Mouse (Mus musculus) embryonic fibroblast, embryonic 13.5 days (primary cell): ENCODE measurements around the gene Dynlt1f. TPM values are rescaled to one million over a fixed set of nuclear protein-coding genes. Genes with fewer than 3 reads are reported as not detected.
"Not testable (repeated sequence)": the region's sequence is repeated elsewhere in the genome, so short reads cannot be mapped to it uniquely, and the experiment has no call there.

Experiments
- H3K27ac ChIP-seq: 2 replicates; pipeline ENCODE4 v1.5.1; 2012; ENCODE audit warnings: low read length, control low read depth, inconsistent platforms; ENCODE audit not compliant: insufficient read depth
- H3K4me1 ChIP-seq: 2 replicates; pipeline ENCODE4 v1.6.1; 2011; ENCODE audit warnings: low read length; ENCODE audit not compliant: control insufficient read depth, insufficient read depth
- H3K4me3 ChIP-seq: 2 replicates; pipeline ENCODE4 v1.5.1; 2011; ENCODE audit warnings: mild to moderate bottlenecking, control low read depth, low read length; ENCODE audit not compliant: insufficient read depth
- polyA plus RNA-seq: library from polyadenylated mRNA; stranded (reverse); fragments of >200 nt; gene quantifications from 2 replicates; pipeline ENCODE4 v1.2.4, GENCODE M21; 2011; ENCODE audit warnings: low read depth; ENCODE audit not compliant: missing spikeins, insufficient read length

Gene Dynlt1f
- polyA plus RNA-seq, 1 experiment: 71.5 TPM

DNA sequence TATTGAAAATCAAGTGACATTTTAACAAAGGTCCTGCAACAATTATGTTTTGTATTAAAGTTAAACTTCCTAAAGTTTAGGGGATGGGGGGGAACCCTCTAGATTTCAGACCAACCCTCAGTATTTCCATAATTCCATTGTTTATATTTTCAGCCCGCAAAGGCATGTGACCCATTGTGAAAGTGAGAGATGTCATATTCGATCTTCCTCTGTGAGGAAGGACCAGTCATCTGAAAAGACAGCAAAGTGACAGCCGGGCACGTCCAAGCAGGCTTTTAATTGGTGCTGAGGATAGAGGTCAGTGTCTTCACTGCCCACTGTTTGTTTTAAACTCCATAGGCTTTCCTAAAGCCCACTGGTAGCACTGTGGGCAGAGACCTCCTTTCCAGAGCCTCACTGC is 26.0 kb upstream of the Dynlt1f start:
- not testable (repeated sequence) for H3K27ac ChIP-seq, H3K4me1 ChIP-seq

DNA sequence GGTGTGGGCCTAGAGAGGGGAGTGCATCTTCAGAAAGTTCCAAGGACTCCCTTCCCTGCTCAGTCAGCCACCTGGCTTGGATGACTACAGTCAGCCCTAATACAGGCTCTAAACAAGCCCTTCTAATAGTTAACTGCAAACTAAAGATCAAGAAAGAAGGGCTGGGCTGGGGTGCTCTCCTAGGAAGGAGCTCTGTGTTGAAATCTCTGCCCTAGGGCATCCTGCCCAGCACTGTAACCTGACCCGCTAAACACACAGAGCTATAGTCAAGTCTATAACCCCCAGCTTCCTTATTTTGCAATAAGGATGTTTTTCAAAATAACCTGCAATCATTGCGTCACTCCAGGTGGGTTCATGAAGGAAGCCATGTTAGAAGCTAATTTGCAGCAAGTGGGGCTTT is 22.4 kb upstream of the Dynlt1f start:
- H3K27ac ChIP-seq, H3K4me3 ChIP-seq, H3K4me1 ChIP-seq: not testable (repeated sequence)

More for the DNA sequence above, 26.0 kb upstream of the Dynlt1f start:
- H3K4me3 ChIP-seq: not testable (repeated sequence)

GRCm38 (mm10) chr17:6674297-6674696 is 18.6 kb upstream of the Dynlt1f start:
- H3K27ac ChIP-seq, H3K4me1 ChIP-seq, H3K4me3 ChIP-seq: not testable (repeated sequence)

DNA sequence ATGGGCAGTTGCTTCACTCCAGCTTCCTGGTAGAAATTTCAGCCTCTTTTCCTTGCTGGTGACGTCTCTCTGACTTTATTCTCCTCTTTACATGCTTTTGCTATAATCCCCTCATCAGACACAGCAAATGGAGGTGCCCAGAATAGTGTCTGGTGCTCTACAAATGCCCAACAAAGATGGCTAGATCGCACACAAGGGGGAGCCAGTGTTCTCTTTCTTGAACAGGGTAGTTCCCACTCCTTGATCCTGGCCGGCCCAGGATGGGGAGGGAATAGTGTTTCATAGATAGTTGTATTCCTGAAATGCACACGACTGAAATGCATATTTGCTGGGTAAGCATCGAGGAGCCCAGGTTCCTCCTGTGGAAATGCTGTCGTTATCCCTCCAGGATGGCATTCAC is 12.8 kb upstream of the Dynlt1f start:
- not testable (repeated sequence) for H3K27ac ChIP-seq, H3K4me1 ChIP-seq, H3K4me3 ChIP-seq

- H3K4me3 ChIP-seq: not testable (repeated sequence)
These were observed 9.7 kb upstream of the Dynlt1f start for GRCm38 (mm10) chr17:6665389-6665788.

DNA sequence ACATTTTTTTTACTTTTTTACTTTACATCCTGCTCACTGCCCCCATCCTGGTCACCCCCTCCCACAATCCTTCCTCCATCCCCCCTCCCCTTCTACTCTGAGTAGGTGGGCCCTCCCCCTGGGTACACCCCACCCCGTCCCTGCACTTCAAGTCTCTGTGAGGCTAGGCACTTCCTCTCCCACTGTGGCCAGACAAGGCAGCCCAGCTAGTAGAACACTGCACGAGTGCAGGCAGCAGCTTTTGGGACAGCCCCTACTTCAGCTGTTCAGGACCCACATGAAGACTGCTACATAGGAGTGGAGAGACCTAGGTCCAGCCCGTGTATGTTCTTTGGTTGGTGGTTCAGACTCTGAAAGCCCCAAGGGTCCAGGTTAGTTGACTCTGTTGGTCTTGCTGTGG is 7.1 kb upstream of the Dynlt1f start:
- not testable (repeated sequence) for H3K4me1 ChIP-seq, H3K4me3 ChIP-seq, H3K27ac ChIP-seq

More at GRCm38 (mm10) chr17:6665389-6665788, 9.7 kb upstream of the Dynlt1f start:
- not testable (repeated sequence) for H3K27ac ChIP-seq, H3K4me1 ChIP-seq

GRCm38 (mm10) chr17:6661093-6661816 is 5.6 kb upstream of the Dynlt1f start:
- H3K4me1 ChIP-seq, H3K27ac ChIP-seq, H3K4me3 ChIP-seq: not testable (repeated sequence)

DNA sequence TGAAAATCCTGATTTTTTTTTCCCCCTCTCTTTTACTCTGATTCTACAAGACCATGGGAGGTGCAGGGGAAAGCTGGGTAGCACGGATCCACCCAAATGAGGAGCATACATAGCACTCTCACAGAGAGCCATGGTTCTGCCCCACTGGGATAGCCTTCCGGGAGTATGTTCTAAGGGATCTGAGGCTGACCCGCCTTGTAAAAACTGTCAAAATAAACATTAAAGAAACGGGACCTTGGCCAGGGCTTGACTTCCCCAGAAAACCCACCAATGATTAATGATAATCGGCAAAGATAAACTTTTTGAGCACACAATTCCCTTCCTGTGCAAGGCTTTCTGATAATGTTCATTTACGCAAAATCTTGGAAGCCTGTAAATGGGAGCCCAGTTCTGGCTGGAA is 4.9 kb upstream of the Dynlt1f start:
- not testable (repeated sequence) for H3K4me3 ChIP-seq, H3K27ac ChIP-seq, H3K4me1 ChIP-seq

DNA sequence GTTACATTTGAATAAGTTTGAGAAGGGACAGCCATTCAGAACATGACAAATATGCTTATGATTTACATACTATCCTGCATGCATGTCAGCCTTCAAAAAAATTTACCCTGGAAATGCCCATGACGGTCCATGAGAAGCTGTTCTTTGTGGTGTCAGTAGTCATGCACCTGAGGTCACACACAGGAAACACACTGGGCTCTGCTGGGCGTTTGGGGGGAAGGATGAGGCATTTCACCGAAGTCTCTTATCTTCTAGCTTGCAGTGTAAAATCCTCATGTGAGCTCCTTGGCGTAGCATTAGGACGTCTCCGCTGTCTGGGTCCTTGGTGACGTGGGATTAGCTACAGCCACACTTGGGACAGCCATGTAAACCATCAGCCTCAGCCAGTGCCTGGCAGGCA is 3.1 kb upstream of the Dynlt1f start, which contains the start of gene Sytl3:
TSS of gene Sytl3 (plus strand) at position 293 of the 400 bp plus-strand sequence.
- not testable (repeated sequence) for H3K4me1 ChIP-seq, H3K27ac ChIP-seq, H3K4me3 ChIP-seq

- H3K4me3 ChIP-seq, H3K4me1 ChIP-seq, H3K27ac ChIP-seq: not testable (repeated sequence)
These were observed 771 bp upstream of the Dynlt1f start for GRCm38 (mm10) chr17:6656471-6656870.

GRCm38 (mm10) chr17:6655087-6655511 is 601 bp downstream of the Dynlt1f start:
- H3K4me1 ChIP-seq: not testable (repeated sequence)
- peak overlapping the region; percentile 54 for H3K4me3 ChIP-seq
- peak overlapping the region; percentile 69 for H3K27ac ChIP-seq

GRCm38 (mm10) chr17:6653341-6653946 is 2.3 kb downstream of the Dynlt1f start:
- not testable (repeated sequence) for H3K27ac ChIP-seq, H3K4me1 ChIP-seq, H3K4me3 ChIP-seq

GRCm38 (mm10) chr17:6650904-6651565 is 4.7 kb downstream of the Dynlt1f start:
- H3K27ac ChIP-seq, H3K4me1 ChIP-seq, H3K4me3 ChIP-seq: not testable (repeated sequence)

DNA sequence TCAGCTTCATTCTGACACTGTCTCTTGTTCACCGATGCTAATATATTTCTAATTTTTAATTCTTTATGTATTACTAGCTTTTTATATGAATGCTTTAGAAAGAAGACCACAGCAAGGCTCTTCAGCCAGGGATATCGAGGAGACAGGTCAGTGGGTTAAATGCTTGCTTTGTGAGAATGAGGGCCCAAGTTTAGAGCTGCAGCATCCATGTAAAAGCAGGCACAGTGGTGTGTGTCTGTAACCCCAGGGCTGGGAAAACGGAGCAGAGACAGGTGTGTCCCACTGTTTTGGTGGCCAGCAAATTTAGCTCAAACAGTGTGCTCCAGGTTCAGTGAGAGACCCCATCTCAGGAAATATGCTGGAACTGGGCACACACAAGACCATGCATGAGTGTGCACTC is 8.2 kb downstream of the Dynlt1f start:
- H3K27ac ChIP-seq, H3K4me1 ChIP-seq, H3K4me3 ChIP-seq: not testable (repeated sequence)

DNA sequence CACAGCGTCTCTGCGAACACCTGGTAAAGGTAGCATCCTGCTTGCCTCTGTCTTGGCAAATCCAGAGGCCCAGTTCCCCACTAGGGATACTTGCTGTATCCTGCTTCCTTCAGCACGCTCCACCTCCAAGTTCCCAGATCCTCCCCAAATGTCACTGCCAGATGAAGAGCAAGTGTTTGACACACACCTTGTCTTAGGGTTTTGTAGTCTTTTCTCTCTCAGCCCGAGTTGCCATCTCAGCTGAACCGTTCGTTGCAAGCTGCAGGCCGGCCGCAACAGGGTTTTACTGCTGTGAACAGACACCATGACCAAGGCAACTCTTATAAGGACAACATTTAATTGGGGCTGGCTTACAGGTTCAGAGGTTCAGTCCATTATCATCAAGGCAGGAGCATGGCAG is 8.9 kb downstream of the Dynlt1f start:
- H3K4me3 ChIP-seq, H3K27ac ChIP-seq, H3K4me1 ChIP-seq: not testable (repeated sequence)

- H3K4me1 ChIP-seq, H3K27ac ChIP-seq, H3K4me3 ChIP-seq: not testable (repeated sequence)
These were observed 10.0 kb downstream of the Dynlt1f start for GRCm38 (mm10) chr17:6645668-6646067.
